Mouse (Mus musculus): ENCODE measurements around the gene Nup210l. TPM values are rescaled to one million over a fixed set of nuclear protein-coding genes. Genes with fewer than 3 reads are reported as not detected.

Nup210l gene
- polyA plus RNA-seq, 1 experiment = 0.35 TPM

DNA sequence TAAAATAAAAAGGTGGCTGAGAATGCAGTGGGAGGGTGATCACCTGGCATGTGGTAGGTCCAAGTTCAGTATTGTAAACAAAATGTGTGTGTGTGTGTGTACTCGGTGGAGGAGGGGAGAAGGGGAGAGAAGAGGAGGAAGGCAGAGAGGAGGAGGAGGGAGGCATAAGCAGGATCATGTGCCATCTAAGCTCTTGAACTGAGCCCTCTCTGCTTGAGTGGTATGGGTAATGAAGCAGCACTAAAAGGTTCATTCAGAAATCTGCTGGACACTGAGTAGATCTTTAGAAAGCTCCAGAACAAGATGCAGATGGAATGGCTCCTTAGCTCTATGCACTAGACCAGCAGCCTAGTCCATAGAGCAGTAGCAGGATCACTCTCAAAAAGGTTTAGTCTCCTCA, 99.0 kb downstream of the Nup210l start:
- no peaks in the 10 kb centered on the region for H3K27me3 ChIP-seq (ENCODE audit: control insufficient read depth, insufficient read depth, insufficient read length)
- no peak overlapping the region for H3ac ChIP-seq (ENCODE audit: control insufficient read depth, insufficient read length)
- no peak overlapping the region for H3K4me2 ChIP-seq (ENCODE audit: low read depth)
- no peak overlapping the region for H3K4me3 ChIP-seq
- peaks cover 3% of the 10 kb centered on the region for H3K36me3 ChIP-seq (ENCODE audit: control insufficient read depth, insufficient read depth)
- H3K79me2 ChIP-seq (ENCODE audit: control insufficient read depth, insufficient read depth) = no peaks in the 10 kb centered on the region
- TF ChIP-seq TCF3 (IDR thresholded peaks at IDR 0.05; ENCODE audit: insufficient read length, low read depth) (no peak), MAX (IDR thresholded peaks at IDR 0.05; ENCODE audit: low read depth) (no peak), SRF (IDR thresholded peaks at IDR 0.05; ENCODE audit: control insufficient read depth, insufficient read length, low read depth) (no peak), E2F4 (IDR thresholded peaks at IDR 0.05; ENCODE audit: insufficient read depth) (no peak), TCF12 (IDR thresholded peaks at IDR 0.05; ENCODE audit: insufficient read depth, poor library complexity, severe bottlenecking) (no peak), REST (IDR thresholded peaks at IDR 0.05; ENCODE audit: insufficient read depth, insufficient read length) (no peak), POLR2AphosphoS2 (IDR thresholded peaks at IDR 0.05; ENCODE audit: insufficient read length, low read depth) (no peak), MYOG (IDR thresholded peaks at IDR 0.05; ENCODE audit: control insufficient read depth in 1 of 3, insufficient read depth in 1 of 3, insufficient read length in 2 of 3, low read depth in 2 of 3) (no peak), CEBPB (IDR thresholded peaks at IDR 0.05; ENCODE audit: insufficient read depth, poor library complexity, severe bottlenecking) (no peak), POLR2A (IDR thresholded peaks at IDR 0.05; ENCODE audit: insufficient read length, low read depth) (no peak), MYOD1 (IDR thresholded peaks at IDR 0.05; ENCODE audit: control insufficient read depth in 1 of 3, insufficient read length in 2 of 3, low read depth in 2 of 3) (no peak)

DNA sequence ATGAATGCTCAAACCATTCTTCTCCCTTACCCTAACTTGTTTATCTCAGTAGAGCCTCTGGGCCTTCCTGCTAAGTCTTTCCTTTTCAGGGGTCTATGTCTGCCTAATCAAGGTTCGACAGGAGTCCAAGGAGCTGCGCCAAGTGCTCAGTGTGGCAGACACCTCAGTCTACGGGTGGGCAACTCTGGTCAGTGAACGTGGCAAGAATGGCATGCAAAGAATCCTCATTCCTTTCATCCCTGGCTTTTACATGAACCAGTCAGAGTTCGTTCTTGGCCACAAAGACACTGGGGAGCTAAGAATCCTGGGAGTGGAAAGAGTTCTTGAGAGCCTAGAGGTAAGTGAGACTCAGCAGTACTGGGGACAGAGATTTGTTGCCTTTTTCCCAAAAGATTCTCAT, 99.7 kb downstream of the Nup210l start:
- Histone ChIP-seq H3K4me2 (ENCODE audit: low read depth) (no peak overlapping the region), H3K36me3 (ENCODE audit: control insufficient read depth, insufficient read depth) (peaks cover 11% of the 10 kb centered on the region), H3ac (ENCODE audit: control insufficient read depth, insufficient read length) (no peak overlapping the region), H3K79me2 (ENCODE audit: control insufficient read depth, insufficient read depth) (no peaks in the 10 kb centered on the region), H3K27me3 (ENCODE audit: control insufficient read depth, insufficient read depth, insufficient read length) (no peaks in the 10 kb centered on the region), H3K4me3 (no peak overlapping the region)
- TF ChIP-seq E2F4 (IDR thresholded peaks at IDR 0.05; ENCODE audit: insufficient read depth) (no peak), MAX (IDR thresholded peaks at IDR 0.05; ENCODE audit: low read depth) (no peak), TCF3 (IDR thresholded peaks at IDR 0.05; ENCODE audit: insufficient read length, low read depth) (no peak), MYOG (IDR thresholded peaks at IDR 0.05; ENCODE audit: control insufficient read depth in 1 of 3, insufficient read depth in 1 of 3, insufficient read length in 2 of 3, low read depth in 2 of 3) (no peak), POLR2AphosphoS2 (IDR thresholded peaks at IDR 0.05; ENCODE audit: insufficient read length, low read depth) (no peak), SRF (IDR thresholded peaks at IDR 0.05; ENCODE audit: control insufficient read depth, insufficient read length, low read depth) (no peak), REST (IDR thresholded peaks at IDR 0.05; ENCODE audit: insufficient read depth, insufficient read length) (no peak), TCF12 (IDR thresholded peaks at IDR 0.05; ENCODE audit: insufficient read depth, poor library complexity, severe bottlenecking) (no peak)

DNA sequence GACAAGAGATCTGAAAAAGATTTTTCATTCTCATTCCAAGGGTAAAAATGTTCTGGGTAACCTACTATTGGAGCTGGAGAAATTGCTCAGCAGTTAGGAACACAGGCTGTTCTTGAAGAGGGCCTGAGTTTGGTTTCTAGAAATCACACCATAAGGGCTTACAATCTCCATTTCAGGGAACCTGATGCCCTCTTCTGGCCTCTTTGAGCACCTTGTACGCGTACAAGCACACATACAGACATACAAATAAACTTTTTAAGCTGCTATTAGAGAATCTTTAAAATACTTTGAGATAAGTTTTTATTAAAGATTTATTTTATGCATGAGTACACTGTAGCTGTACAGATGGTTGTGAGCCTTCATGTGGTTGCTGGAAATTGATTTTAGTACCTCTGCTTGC, 100.7 kb downstream of the Nup210l start:
- no peak for TF ChIP-seq POLR2A (IDR thresholded peaks at IDR 0.05; ENCODE audit: insufficient read length, low read depth)
- no peak for TF ChIP-seq POLR2AphosphoS2 (IDR thresholded peaks at IDR 0.05; ENCODE audit: insufficient read length, low read depth)
- no peak for TF ChIP-seq SRF (IDR thresholded peaks at IDR 0.05; ENCODE audit: control insufficient read depth, insufficient read length, low read depth)
- no peak for TF ChIP-seq REST (IDR thresholded peaks at IDR 0.05; ENCODE audit: insufficient read depth, insufficient read length)
- H3ac ChIP-seq (ENCODE audit: control insufficient read depth, insufficient read length) = no peak overlapping the region
- no peak overlapping the region for H3K4me2 ChIP-seq (ENCODE audit: low read depth)
- peaks cover 20% of the 10 kb centered on the region for H3K36me3 ChIP-seq (ENCODE audit: control insufficient read depth, insufficient read depth)
- H3K27me3 ChIP-seq (ENCODE audit: control insufficient read depth, insufficient read depth, insufficient read length) = no peaks in the 10 kb centered on the region
- H3K79me2 ChIP-seq (ENCODE audit: control insufficient read depth, insufficient read depth) = no peaks in the 10 kb centered on the region
- H3K4me3 ChIP-seq = no peak overlapping the region

DNA sequence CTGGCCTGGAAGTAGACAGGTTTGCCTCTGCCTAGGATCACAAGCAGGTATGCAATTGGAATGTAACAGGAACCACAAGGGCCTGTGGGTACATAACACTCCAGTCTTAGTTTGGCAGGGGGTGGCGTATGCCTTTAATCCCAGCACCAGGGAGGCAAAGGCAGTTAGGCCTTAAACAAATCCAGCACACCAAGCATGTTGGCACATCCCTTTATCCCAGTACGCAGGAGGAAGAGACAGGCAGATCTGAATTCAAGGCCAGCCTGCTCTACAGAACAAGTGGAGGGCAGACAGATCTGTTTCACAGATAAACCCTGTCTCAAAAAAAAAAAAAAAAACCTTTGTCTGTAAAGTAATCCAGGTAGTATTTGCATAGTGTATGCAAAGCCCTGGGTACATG, 104.7 kb downstream of the Nup210l start:
- H3K27me3 ChIP-seq (ENCODE audit: control insufficient read depth, insufficient read depth, insufficient read length) = no peaks in the 10 kb centered on the region
- no peak overlapping the region for H3K4me2 ChIP-seq (ENCODE audit: low read depth)
- H3ac ChIP-seq (ENCODE audit: control insufficient read depth, insufficient read length) = no peak overlapping the region
- no peak overlapping the region for H3K4me3 ChIP-seq
- H3K79me2 ChIP-seq (ENCODE audit: control insufficient read depth, insufficient read depth) = peaks cover 29% of the 10 kb centered on the region
- TF ChIP-seq E2F4 (IDR thresholded peaks at IDR 0.05; ENCODE audit: insufficient read depth) (no peak), CEBPB (IDR thresholded peaks at IDR 0.05; ENCODE audit: insufficient read depth, poor library complexity, severe bottlenecking) (no peak), REST (IDR thresholded peaks at IDR 0.05; ENCODE audit: insufficient read depth, insufficient read length) (no peak), POLR2A (IDR thresholded peaks at IDR 0.05; ENCODE audit: insufficient read length, low read depth) (no peak), MYOG (IDR thresholded peaks at IDR 0.05; ENCODE audit: control insufficient read depth in 1 of 3, insufficient read depth in 1 of 3, insufficient read length in 2 of 3, low read depth in 2 of 3) (no peak), POLR2AphosphoS2 (IDR thresholded peaks at IDR 0.05; ENCODE audit: insufficient read length, low read depth) (no peak), TCF12 (IDR thresholded peaks at IDR 0.05; ENCODE audit: insufficient read depth, poor library complexity, severe bottlenecking) (no peak), TCF3 (IDR thresholded peaks at IDR 0.05; ENCODE audit: insufficient read length, low read depth) (no peak), SRF (IDR thresholded peaks at IDR 0.05; ENCODE audit: control insufficient read depth, insufficient read length, low read depth) (no peak), USF1 (IDR thresholded peaks at IDR 0.05; ENCODE audit: low read depth) (no peak), MAX (IDR thresholded peaks at IDR 0.05; ENCODE audit: low read depth) (no peak)
- peaks cover 49% of the 10 kb centered on the region for H3K36me3 ChIP-seq (ENCODE audit: control insufficient read depth, insufficient read depth)

DNA sequence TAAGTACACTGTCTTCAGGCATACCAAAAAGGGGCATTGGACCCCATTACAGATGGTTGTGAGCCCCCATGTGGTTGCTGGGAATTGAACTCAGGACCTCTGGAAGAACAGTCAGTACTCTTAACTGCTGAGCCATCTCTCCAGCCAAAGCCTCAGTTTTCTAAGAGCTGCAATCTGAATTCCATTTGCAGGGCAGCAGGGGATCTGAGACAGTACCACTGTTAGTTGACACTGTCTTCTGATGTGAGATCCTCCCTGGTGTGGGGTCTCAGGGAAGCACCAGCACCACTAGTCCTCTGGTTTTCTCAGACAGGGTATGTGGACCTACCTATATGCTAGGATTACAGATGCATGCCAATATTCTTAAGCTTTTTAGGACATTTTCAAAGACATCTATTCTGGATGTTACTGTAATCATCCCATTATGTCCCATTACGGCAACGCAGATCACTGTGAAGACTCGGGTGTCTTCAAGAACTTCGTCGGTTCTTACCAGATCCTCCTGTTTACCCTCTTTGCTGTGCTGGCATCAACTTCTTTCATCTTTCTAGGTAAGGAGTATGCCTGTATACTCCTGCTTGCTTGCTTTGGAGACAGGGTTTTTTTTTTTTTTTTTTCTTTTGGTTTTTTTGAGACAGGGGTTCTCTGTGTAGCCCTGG, 106.1 kb downstream of the Nup210l start:
- TF ChIP-seq MYOD1 (IDR thresholded peaks at IDR 0.05; ENCODE audit: control insufficient read depth in 1 of 3, insufficient read length in 2 of 3, low read depth in 2 of 3) = no peak
- no peak for TF ChIP-seq SRF (IDR thresholded peaks at IDR 0.05; ENCODE audit: control insufficient read depth, insufficient read length, low read depth)
- TF ChIP-seq MAX (IDR thresholded peaks at IDR 0.05; ENCODE audit: low read depth) = no peak
- no peak for TF ChIP-seq USF1 (IDR thresholded peaks at IDR 0.05; ENCODE audit: low read depth)
- TF ChIP-seq POLR2A (IDR thresholded peaks at IDR 0.05; ENCODE audit: insufficient read length, low read depth) = no peak

More for the DNA sequence above, 106.1 kb downstream of the Nup210l start:
- H3K4me2 ChIP-seq (ENCODE audit: low read depth) = no peak overlapping the region
- no peak overlapping the region for H3K4me3 ChIP-seq
- H3K79me2 ChIP-seq (ENCODE audit: control insufficient read depth, insufficient read depth) = peaks cover 29% of the 10 kb centered on the region
- H3K36me3 ChIP-seq (ENCODE audit: control insufficient read depth, insufficient read depth) = peaks cover 49% of the 10 kb centered on the region
- no peak overlapping the region for H3ac ChIP-seq (ENCODE audit: control insufficient read depth, insufficient read length)
- H3K27me3 ChIP-seq (ENCODE audit: control insufficient read depth, insufficient read depth, insufficient read length) = no peaks in the 10 kb centered on the region

Data from myocyte (in vitro differentiated cells).